Mouse (Mus musculus) C2C12 (cell line): ENCODE results near the gene Serpina3m.
A peak's percentile ranks its signal among the peaks of the same experiment; 100 is the strongest.

Source experiments
- CEBPB ChIP-seq: IDR thresholded peaks from one replicate; pipeline ENCODE4 v1.6.1; 2011; ENCODE audit warnings: low read depth, mild to moderate bottlenecking, control low read depth, moderate library complexity
- CTCF ChIP-seq: IDR thresholded peaks from one replicate; pipeline ENCODE4 v1.5.1; 2011; ENCODE audit not compliant: control insufficient read depth, insufficient read depth, insufficient read length
- MAX ChIP-seq: IDR thresholded peaks from one replicate; pipeline ENCODE4 v1.6.1; 2011; ENCODE audit warnings: mild to moderate bottlenecking, control low read depth
- MYOG ChIP-seq: IDR thresholded peaks from one replicate; pipeline ENCODE4 v1.6.1; 2011; ENCODE audit not compliant: control insufficient read depth, insufficient read length; ENCODE audit errors: extremely low read depth
- USF1 ChIP-seq: IDR thresholded peaks from one replicate; pipeline ENCODE4 v1.6.1; 2011; ENCODE audit warnings: low read depth, mild to moderate bottlenecking, control low read depth, moderate library complexity

DNA sequence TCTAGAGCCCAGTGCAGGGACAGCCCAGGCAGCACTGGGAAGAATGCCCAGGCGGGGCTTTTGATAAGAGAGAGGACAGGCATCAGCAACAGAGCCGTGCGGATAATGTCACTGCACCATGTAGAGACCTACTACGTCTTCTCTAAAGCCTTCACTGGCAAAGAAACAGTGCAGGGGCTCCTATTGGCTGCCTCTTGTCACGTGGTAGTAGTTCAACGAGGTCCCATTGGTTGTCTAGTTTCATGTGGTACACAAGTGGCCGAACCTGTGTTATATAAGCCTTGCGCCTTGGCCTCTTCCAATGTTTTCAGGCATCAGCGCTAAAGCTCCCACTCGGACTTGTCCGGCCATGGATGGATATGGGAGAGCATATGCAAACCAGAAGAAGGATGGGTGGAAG lies 105.4 kb downstream of the Serpina3m start:
- TF ChIP-seq CTCF (no peak), MYOG (no peak), CEBPB (no peak), USF1 (peak; percentile 7), MAX (no peak)
